Mouse (Mus musculus) naive thymus-derived CD4-positive, alpha-beta T cell, adult 2 months (primary cell): Measurements from ENCODE around the gene Ms4a15.

Source experiments
- DNase-seq: peaks from one replicate; pipeline ENCODE4 v3.0.0-alpha.2; 2011; ENCODE audit warnings: low read depth

Ms4a15 gene

GRCm38 (mm10) chr19:10959978-10960346, 33.1 kb downstream of the Ms4a15 start:
- DNase-seq: no peak

DNA sequence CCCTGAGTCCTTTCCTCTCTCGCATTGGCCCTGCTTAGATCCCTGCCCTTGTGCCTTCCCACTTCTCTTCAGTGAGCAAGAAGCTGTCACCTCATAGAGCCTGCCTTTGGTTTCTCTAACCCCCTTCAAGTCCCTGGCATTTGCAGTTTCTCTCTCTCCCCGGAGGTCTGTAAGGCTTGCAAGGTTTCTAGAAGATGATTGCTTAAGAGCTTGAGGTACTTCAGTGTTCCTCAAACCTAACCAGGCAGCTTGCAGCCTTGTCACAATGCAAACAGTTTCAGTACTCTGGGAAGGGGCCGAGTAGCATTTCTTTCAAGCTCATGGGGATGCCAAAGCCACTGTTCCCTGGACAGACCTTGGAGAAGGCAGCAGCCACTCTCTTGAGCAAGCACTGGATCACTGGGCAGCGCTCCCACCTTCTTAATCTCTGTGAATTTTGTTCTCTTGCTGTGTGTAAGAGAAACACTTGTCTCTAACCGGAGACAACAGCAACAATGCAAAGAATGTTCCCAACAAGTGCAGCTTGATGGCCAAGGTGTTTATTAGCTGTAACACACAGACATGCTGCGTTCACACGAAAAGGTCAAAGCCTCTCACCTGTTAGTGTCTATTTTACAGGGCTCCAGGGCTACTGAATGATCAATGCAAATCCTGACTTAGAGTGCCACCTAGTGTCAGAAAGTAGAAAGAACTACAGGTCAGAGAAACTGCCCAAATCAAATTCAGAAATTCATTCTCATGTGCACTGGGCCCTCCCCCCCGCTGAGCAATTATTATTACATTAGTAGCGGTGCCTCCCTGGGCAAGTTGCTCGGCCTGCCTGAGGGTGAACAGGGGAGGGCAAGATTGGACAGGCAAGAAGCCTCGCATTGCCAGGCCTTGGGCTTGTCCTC, 33.7 kb downstream of the Ms4a15 start:
- peak; percentile 88 for DNase-seq

- DNase-seq: no peak
These were observed 40.8 kb downstream of the Ms4a15 start for GRCm38 (mm10) chr19:10952021-10952939.

DNA sequence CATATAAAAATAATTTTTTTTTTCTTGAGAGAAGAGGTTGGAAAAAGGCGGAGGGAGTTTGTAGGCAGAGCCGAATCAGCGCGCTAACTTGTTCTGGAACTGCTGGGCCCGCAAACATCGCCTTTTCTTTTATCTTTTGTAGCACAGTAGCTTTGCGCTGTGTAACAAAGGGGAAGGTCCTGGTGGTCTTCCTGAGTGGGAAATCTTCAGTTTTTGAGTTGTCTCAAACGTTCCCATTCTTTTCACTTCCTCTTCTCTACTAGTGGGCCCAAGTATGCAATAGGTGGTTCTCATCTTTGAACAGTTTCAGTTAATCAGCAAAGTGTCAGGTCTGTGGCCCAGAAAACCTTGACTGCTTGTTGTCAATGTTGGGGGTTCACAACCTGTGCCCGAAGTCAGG, 43.5 kb downstream of the Ms4a15 start:
- DNase-seq: no peak

- peak; percentile 99 for DNase-seq
These were observed 43.9 kb downstream of the Ms4a15 start, which contains the start of gene Ccdc86 for GRCm38 (mm10) chr19:10949112-10949511. Gene Ccdc86, minus strand, starts transcription at chr19:10949266.

GRCm38 (mm10) chr19:10948416-10948815, 44.6 kb downstream of the Ms4a15 start:
- DNase-seq: peak; percentile 36

DNA sequence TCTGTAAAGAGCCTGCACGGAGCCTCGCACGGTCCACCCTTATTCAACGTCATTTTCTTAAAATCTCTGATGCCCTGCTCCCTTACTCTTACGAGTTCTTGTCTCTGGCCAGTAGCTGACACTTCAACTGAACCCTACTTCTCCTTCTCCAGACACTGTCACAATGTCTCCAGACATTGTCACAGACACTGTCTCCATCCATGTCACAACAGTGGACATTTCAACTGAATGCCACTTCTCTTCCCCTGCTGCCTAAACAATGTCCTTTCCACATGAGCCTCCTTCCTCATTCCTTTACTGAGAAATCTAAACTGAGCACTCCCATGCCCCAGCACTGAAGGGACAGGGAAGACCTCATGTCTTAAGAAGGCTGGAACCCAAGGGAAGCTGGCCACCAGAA, 45.8 kb downstream of the Ms4a15 start:
- no peak for DNase-seq

- DNase-seq: no peak
These were observed 46.5 kb downstream of the Ms4a15 start for GRCm38 (mm10) chr19:10946506-10946905.

DNA sequence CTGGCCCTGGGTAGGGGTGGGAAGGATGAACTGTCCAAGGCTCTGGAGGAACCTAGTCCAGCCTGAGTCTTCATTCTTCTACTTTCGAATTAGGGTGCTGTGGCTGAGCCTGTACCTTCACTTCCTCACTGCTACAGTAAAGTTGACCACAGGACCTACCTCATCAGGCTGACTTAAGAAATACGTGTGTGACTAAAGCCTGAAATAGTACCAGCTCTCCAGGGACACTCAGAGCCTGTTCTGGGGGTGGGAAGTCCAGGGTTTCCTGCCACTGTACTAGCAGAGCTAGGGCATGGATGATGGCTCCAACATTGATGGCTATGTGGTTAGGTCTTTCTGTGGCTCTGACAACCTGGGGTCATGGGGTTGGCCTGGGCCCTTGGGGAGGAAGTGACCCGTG, 49.1 kb downstream of the Ms4a15 start:
- DNase-seq: no peak

GRCm38 (mm10) chr19:10940801-10941457, 52.1 kb downstream of the Ms4a15 start:
- DNase-seq: no peak

DNA sequence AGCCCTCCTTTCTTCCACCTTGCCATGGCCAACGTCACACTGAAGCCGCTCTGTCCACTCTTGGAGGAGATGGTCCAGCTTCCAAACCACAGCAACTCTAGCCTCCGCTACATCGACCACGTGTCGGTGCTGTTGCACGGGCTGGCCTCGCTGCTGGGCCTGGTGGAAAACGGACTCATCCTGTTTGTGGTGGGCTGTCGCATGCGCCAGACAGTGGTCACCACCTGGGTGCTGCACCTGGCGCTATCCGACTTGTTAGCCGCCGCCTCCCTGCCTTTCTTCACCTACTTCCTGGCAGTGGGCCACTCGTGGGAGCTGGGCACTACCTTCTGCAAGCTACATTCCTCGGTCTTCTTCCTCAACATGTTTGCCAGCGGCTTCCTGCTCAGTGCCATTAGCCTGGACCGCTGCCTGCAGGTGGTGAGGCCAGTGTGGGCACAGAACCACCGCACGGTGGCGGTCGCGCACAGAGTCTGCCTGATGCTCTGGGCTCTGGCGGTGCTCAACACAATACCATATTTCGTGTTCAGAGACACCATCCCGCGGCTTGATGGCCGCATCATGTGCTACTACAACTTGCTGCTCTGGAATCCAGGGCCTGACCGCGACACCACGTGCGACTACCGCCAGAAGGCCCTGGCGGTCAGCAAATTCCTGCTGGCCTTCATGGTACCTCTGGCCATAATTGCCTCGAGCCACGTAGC, 52.8 kb downstream of the Ms4a15 start:
- peak; percentile 73 for DNase-seq

GRCm38 (mm10) chr19:10938771-10939170, 54.3 kb downstream of the Ms4a15 start:
- DNase-seq: no peak

GRCm38 (mm10) chr19:10937110-10937563, 55.9 kb downstream of the Ms4a15 start, which contains the start of gene Ptgdr2:
Gene Ptgdr2, plus strand, starts transcription at chr19:10937160.
- no peak for DNase-seq

GRCm38 (mm10) chr19:10936077-10936476, 57.0 kb downstream of the Ms4a15 start:
- DNase-seq: no peak

DNA sequence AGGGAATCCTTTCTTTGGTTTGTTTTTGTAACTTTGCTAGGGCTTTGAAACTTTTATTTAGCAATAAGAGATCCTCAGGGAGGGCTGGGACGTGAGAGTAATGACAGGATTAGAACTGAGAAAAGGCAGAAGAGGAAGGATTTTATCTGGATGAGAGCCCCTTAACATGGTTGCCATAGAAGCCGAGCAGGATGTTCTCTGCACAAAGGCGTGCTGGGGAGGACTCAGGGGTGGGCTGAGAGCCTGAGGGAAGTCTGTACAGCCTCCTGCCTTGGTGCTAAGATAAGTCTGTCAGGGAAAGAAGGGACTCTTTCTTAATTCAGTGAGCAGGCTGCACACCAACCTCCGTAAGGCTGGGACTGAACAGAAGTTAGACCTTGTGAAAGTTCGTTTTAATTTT, 58.0 kb downstream of the Ms4a15 start:
- no peak for DNase-seq

DNA sequence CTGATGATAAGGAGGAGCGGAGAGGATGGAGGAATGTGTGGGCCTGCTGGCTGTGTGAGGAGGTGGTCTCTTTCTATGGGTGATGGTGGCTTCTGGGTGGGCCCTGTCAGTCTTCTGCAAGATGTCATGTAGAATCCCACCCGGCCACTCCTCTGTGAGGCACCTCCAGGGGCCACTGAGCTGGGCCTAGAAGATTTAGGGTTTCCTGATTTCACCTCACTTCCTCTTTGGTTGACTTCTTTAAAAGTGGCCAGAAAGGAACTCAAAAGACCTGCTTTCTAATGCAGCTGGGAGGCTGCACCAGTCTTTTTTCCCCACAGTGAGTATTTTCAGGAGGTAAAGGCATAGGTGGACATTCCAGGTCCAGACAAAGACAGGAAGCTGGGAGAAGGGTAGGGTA, 62.4 kb downstream of the Ms4a15 start:
- DNase-seq: no peak
